Mouse (Mus musculus): ENCODE data around the gene Zfp800. TPM values are rescaled to one million over a fixed set of nuclear protein-coding genes. Genes with fewer than 3 reads are reported as not detected.

Gene Zfp800
- polyA plus RNA-seq, 1 experiment from 2014 or later = 13.3 TPM

DNA sequence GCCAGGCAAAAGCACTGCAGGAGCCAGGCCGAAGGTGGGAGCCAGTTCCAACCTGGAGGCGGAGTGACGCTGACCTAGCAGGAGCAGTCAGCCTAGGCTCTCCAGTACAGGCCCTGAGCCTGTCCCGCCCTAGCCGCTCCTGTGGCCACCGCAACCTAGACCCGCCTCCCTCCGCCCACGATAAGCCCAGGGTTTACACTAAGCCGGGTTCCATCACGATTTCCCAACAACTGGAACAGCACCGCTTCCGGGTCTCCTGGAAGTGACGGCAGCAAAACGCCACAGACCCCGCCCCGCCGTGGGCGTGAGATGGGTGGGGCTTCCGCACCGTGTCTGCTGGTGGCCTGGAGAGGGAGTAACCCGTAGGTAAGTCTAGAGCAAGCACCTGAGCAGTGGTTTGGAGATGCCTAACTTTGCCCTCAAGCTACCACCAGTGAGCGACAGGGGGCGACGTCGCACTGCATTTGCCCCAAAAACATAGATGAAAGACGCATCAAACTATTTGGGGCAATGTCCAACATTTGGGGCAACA is 23.7 kb upstream of the Zfp800 start:
- under 1% methylated on average over 27 of the region's 27 CpGs for WGBS
- Histone ChIP-seq H3K9ac (peak overlapping the region; percentile 63), H3K4me3 (peak overlapping the region; percentile 82), H3K4me2 (peak overlapping the region; percentile 77), H3K36me3 (peaks cover 37% of the 10 kb centered on the region), H3K27me3 (no peaks in the 10 kb centered on the region), H3K4me1 (replicated peaks) (peaks cover 61% of the 10 kb centered on the region), H3K27ac (peak overlapping the region; percentile 60), H3K9me3 (replicated peaks) (no peaks in the 10 kb centered on the region)
- ATAC-seq (replicated peaks; ENCODE audit: insufficient number of reproducible peaks, insufficient read depth, low FRiP score, low read depth) = peak; percentile 74

DNA sequence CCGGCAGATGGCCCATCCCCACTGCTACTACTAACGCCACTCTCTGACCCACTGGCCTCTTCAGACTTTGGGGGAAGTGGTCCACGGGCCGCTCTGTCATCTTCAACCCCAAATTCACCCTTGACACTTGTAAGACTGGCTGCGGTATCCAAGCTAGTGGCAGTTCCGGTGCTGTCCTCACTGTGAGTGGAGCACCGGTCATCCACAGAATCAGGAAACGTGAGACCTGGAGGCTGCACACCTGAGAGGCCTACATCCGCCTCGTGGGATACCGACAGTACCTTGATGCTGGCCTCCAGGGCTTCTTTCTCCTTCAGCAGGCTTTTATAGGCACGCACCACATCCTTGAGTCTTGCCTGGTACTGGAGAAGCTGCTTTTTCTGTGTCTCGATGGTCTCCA is 23.1 kb upstream of the Zfp800 start:
- H3K27ac ChIP-seq = peak overlapping the region; percentile 60; the same call in 1 of the 2 replicates
- peaks cover 34% of the 10 kb centered on the region for H3K36me3 ChIP-seq
- peaks cover 61% of the 10 kb centered on the region for H3K4me1 ChIP-seq (replicated peaks)
- no peaks in the 10 kb centered on the region for H3K27me3 ChIP-seq
- H3K4me3 ChIP-seq = peak overlapping the region; percentile 82
- no peak for ATAC-seq (replicated peaks; ENCODE audit: insufficient number of reproducible peaks, insufficient read depth, low FRiP score, low read depth)
- peak overlapping the region; percentile 77 for H3K4me2 ChIP-seq
- WGBS = 14% methylated on average over 13 of the region's 13 CpGs
- no peaks in the 10 kb centered on the region for H3K9me3 ChIP-seq (replicated peaks)
- H3K9ac ChIP-seq = peak overlapping the region; percentile 63

GRCm38 (mm10) chr6:28420361-28420760 is 22.6 kb upstream of the Zfp800 start:
- H3K9ac ChIP-seq = peak overlapping the region; percentile 63; the same call in 1 of the 2 replicates
- no peaks in the 10 kb centered on the region for H3K9me3 ChIP-seq (replicated peaks)
- peaks cover 58% of the 10 kb centered on the region for H3K4me1 ChIP-seq (replicated peaks)
- peaks cover 34% of the 10 kb centered on the region for H3K36me3 ChIP-seq
- WGBS = 77% methylated on average over 17 of the region's 17 CpGs
- no peak overlapping the region for H3K27ac ChIP-seq
- ATAC-seq (replicated peaks; ENCODE audit: insufficient number of reproducible peaks, insufficient read depth, low FRiP score, low read depth) = no peak
- peak overlapping the region; percentile 77 for H3K4me2 ChIP-seq
- peak overlapping the region; percentile 82 for H3K4me3 ChIP-seq
- no peaks in the 10 kb centered on the region for H3K27me3 ChIP-seq

GRCm38 (mm10) chr6:28419673-28420072 is 21.9 kb upstream of the Zfp800 start:
- Histone ChIP-seq H3K27me3 (no peaks in the 10 kb centered on the region), H3K27ac (no peak overlapping the region), H3K9ac (no peak overlapping the region), H3K4me3 (peak overlapping the region; percentile 82), H3K4me1 (replicated peaks) (peaks cover 53% of the 10 kb centered on the region), H3K4me2 (peak overlapping the region; percentile 77), H3K9me3 (replicated peaks) (no peaks in the 10 kb centered on the region), H3K36me3 (peaks cover 40% of the 10 kb centered on the region)
- ATAC-seq (replicated peaks; ENCODE audit: insufficient number of reproducible peaks, insufficient read depth, low FRiP score, low read depth) = no peak
- 39% methylated on average over 2 of the region's 2 CpGs for WGBS

- no peak overlapping the region for H3K4me3 ChIP-seq
- no peaks in the 10 kb centered on the region for H3K9me3 ChIP-seq (replicated peaks)
- no peaks in the 10 kb centered on the region for H3K27me3 ChIP-seq
- 66% methylated on average over 14 of the region's 14 CpGs for WGBS
- peaks cover 46% of the 10 kb centered on the region for H3K4me1 ChIP-seq (replicated peaks)
- H3K4me2 ChIP-seq = peak overlapping the region; percentile 32
- H3K36me3 ChIP-seq = peaks cover 43% of the 10 kb centered on the region
- H3K27ac ChIP-seq = peak overlapping the region; percentile 69
- no peak overlapping the region for H3K9ac ChIP-seq
- no peak; the same call in 1 of the 2 replicates for ATAC-seq (replicated peaks; ENCODE audit: insufficient number of reproducible peaks, insufficient read depth, low FRiP score, low read depth)
These were observed 20.6 kb upstream of the Zfp800 start for GRCm38 (mm10) chr6:28418449-28418848.

DNA sequence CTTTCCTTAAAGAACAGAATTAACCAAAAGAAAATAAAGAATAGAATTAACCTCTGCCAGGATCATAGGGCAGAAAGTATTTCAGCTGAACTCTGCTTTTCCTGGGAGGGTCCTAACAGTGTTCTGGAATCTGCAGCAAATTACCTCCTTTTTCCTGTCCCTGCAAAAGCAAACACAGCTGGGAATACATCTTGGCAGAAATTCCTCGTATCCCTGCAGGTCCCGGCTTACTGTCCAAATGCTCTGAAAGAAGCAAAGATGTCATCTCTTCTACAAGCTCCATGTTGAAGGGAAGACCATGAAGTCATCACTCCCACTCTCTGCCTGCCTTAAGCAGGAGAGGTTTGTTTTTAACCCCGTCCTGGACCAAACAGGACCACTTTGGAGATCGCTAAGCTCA is 19.2 kb upstream of the Zfp800 start:
- no peak overlapping the region for H3K9ac ChIP-seq

DNA sequence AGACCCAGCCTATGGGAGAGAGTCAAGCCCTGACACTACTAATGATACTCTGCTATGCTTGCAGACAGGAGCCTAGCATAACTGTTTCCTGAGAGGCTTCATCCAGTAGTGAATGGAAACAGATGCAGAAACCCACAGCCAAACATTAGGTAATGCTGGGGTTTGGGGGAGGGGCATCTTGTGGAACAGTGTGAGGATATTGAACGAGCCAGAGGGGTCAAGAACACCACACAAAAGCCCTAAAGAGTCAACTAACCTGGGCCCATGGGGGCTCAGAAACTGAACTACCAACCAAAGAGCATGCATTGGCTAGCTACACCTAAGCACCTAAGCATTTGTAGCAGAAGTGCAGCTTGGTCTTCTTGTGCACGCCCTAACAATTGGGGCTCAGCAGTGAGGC is 13.4 kb upstream of the Zfp800 start:
- H3K9ac ChIP-seq = no peak overlapping the region
- H3K27me3 ChIP-seq = no peaks in the 10 kb centered on the region
- H3K4me3 ChIP-seq = no peak overlapping the region
- no peak overlapping the region for H3K4me2 ChIP-seq
- H3K9me3 ChIP-seq (replicated peaks) = no peaks in the 10 kb centered on the region
- peaks cover 17% of the 10 kb centered on the region for H3K36me3 ChIP-seq
- no peak for ATAC-seq (replicated peaks; ENCODE audit: insufficient number of reproducible peaks, insufficient read depth, low FRiP score, low read depth)
- no peaks in the 10 kb centered on the region for H3K4me1 ChIP-seq (replicated peaks)
- no peak overlapping the region for H3K27ac ChIP-seq
- 60% methylated on average over 2 of the region's 2 CpGs for WGBS

More for the DNA sequence above, 19.2 kb upstream of the Zfp800 start:
- H3K27me3 ChIP-seq = no peaks in the 10 kb centered on the region
- no peak for ATAC-seq (replicated peaks; ENCODE audit: insufficient number of reproducible peaks, insufficient read depth, low FRiP score, low read depth)
- no peak overlapping the region for H3K4me2 ChIP-seq
- H3K9me3 ChIP-seq (replicated peaks) = no peaks in the 10 kb centered on the region
- peaks cover 43% of the 10 kb centered on the region for H3K36me3 ChIP-seq
- WGBS = 65% methylated on average over 4 of the region's 4 CpGs
- peak overlapping the region; percentile 40 for H3K27ac ChIP-seq
- H3K4me1 ChIP-seq (replicated peaks) = peaks cover 39% of the 10 kb centered on the region
- no peak overlapping the region for H3K4me3 ChIP-seq

GRCm38 (mm10) chr6:28410053-28410452 is 12.2 kb upstream of the Zfp800 start:
- Histone ChIP-seq H3K27ac (no peak overlapping the region), H3K27me3 (no peaks in the 10 kb centered on the region), H3K4me2 (no peak overlapping the region), H3K9ac (no peak overlapping the region), H3K4me3 (no peak overlapping the region), H3K36me3 (peaks cover 6% of the 10 kb centered on the region), H3K9me3 (replicated peaks) (no peaks in the 10 kb centered on the region), H3K4me1 (replicated peaks) (no peaks in the 10 kb centered on the region)
- WGBS = 64% methylated on average over 9 of the region's 9 CpGs
- no peak for ATAC-seq (replicated peaks; ENCODE audit: insufficient number of reproducible peaks, insufficient read depth, low FRiP score, low read depth)

- 83% methylated on average over 4 of the region's 4 CpGs for WGBS
- peaks cover 12% of the 10 kb centered on the region for H3K4me1 ChIP-seq (replicated peaks)
- H3K9me3 ChIP-seq (replicated peaks) = no peaks in the 10 kb centered on the region
- H3K9ac ChIP-seq = no peak overlapping the region
- H3K27me3 ChIP-seq = peaks cover 39% of the 10 kb centered on the region
- ATAC-seq (replicated peaks; ENCODE audit: insufficient number of reproducible peaks, insufficient read depth, low FRiP score, low read depth) = no peak
- H3K4me2 ChIP-seq = no peak overlapping the region
- H3K27ac ChIP-seq = no peak overlapping the region
- H3K36me3 ChIP-seq = no peaks in the 10 kb centered on the region
- no peak overlapping the region for H3K4me3 ChIP-seq
These were observed 2.0 kb upstream of the Zfp800 start for GRCm38 (mm10) chr6:28399791-28400190.

GRCm38 (mm10) chr6:28398726-28399125 is 921 bp upstream of the Zfp800 start:
- H3K4me3 ChIP-seq = no peak overlapping the region
- H3K4me1 ChIP-seq (replicated peaks) = peaks cover 12% of the 10 kb centered on the region
- H3K9me3 ChIP-seq (replicated peaks) = no peaks in the 10 kb centered on the region
- 80% methylated on average over 3 of the region's 3 CpGs for WGBS
- no peaks in the 10 kb centered on the region for H3K36me3 ChIP-seq
- peaks cover 39% of the 10 kb centered on the region for H3K27me3 ChIP-seq
- peak overlapping the region; percentile 2 for H3K4me2 ChIP-seq
- no peak overlapping the region for H3K9ac ChIP-seq
- H3K27ac ChIP-seq = no peak overlapping the region
- no peak for ATAC-seq (replicated peaks; ENCODE audit: insufficient number of reproducible peaks, insufficient read depth, low FRiP score, low read depth)

DNA sequence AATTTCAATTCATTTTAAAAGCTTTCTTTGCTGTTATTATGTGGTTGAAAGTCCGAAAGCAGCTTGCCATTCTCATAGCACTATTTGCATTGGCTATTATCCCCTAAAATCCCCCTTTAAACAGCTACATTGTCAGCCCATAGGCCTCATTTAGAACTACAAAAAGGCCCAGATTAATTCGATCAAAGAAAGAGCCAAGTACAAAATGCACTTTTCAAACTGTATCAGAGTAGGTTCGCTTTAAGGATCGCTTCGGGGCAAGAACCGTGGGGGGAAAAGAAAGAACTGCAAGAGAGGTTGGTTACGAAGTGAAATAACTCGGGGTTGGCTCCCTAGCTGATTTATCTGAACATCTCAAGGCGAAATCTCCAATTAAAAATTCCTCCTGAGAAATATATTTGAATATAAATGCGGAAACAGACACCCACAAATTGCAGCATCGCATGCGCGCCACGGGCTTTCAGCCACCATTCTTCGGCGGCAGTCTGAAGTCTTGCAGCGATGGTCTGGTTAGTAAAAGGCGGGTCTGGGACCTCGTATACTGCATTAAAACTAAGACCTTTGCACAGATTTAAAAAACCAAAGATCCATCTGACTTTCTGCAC is 850 bp downstream of the Zfp800 start:
- Histone ChIP-seq H3K36me3 (no peaks in the 10 kb centered on the region), H3K27me3 (peaks cover 39% of the 10 kb centered on the region), H3K27ac (no peak overlapping the region), H3K4me2 (peak overlapping the region; percentile 92), H3K4me3 (peak overlapping the region; percentile 50), H3K9me3 (replicated peaks) (no peaks in the 10 kb centered on the region), H3K4me1 (replicated peaks) (peaks cover 12% of the 10 kb centered on the region), H3K9ac (no peak overlapping the region)
- no peak for ATAC-seq (replicated peaks; ENCODE audit: insufficient number of reproducible peaks, insufficient read depth, low FRiP score, low read depth)
- WGBS = 4% methylated on average over 19 of the region's 19 CpGs

Data from heart, embryonic 15.5 days (tissue).